Mouse (Mus musculus) heart, postnatal 14 days (tissue): ENCODE results near the gene Vps53. TPM values are rescaled to one million over a fixed set of nuclear protein-coding genes. Genes with fewer than 3 reads are reported as not detected.

ENCODE experiments used
- total RNA-seq, 2 experiments: library from RNA; stranded (reverse); gene quantifications; 2 replicates each; pipeline ENCODE4 v1.2.3; 2021

Gene Vps53
- total RNA-seq, 2 experiments from 2014 or later = 29.1 to 30.9 TPM

Other genes starting within 250 kb of the Vps53 start
- 10 to 100 TPM; 12.8 to 16.6 TPM for gene Rph3al, start 241.2 kb downstream of the Vps53 start, total RNA-seq
- gene 1700016K19Rik, start 179.7 kb downstream of the Vps53 start, total RNA-seq = under 1 TPM in 1 of 2 experiments, not detected in 1; 0.62 TPM
- 10 to 100 TPM; 61.0 to 62.9 TPM for gene Rflnb, start 151.9 kb downstream of the Vps53 start, total RNA-seq
- gene Fam57a, start within 50 bp of the Vps53 start, total RNA-seq = 1 to 10 TPM; 6.3 to 6.6 TPM
- gene Dbil5, start 38.0 kb upstream of the Vps53 start, total RNA-seq = not detected
- 1 to 10 TPM; 1.8 to 2.6 TPM for gene Gemin4, start 38.0 kb upstream of the Vps53 start, total RNA-seq
- gene Mrm3, start 64.1 kb upstream of the Vps53 start, total RNA-seq = 10 to 100 TPM; 20.6 to 22.8 TPM
- 10 to 100 TPM; 37.7 to 44.7 TPM for gene Glod4, start 64.1 kb upstream of the Vps53 start, total RNA-seq
- gene Nxn, start 219.5 kb upstream of the Vps53 start, total RNA-seq = 10 to 100 TPM; 15.5 to 17.4 TPM
- 10 to 100 TPM; 41.3 to 46.9 TPM for gene Timm22, start 227.3 kb upstream of the Vps53 start, total RNA-seq